Mouse (Mus musculus) MEL (cell line): ENCODE data around the gene Eapp.
"Not testable (repeated sequence)": the region's sequence is repeated elsewhere in the genome, so short reads cannot be mapped to it uniquely, and the experiment has no call there.

Source experiments
- E2F4 ChIP-seq: IDR thresholded peaks from 2 replicates; pipeline ENCODE4 v1.6.1; 2011; ENCODE audit warnings: low read depth, low read length, improper control_type of control experiment, borderline replicate concordance
- EP300 ChIP-seq, 2 experiments: IDR thresholded peaks; 2 replicates each; pipeline ENCODE4 v1.6.1; 2011; ENCODE audit warnings: improper control_type of control experiment in 2 of 2, low read length in 2 of 2, low read depth in 1 of 2, mild to moderate bottlenecking in 1 of 2
- MAFK ChIP-seq: IDR thresholded peaks from 2 replicates; pipeline ENCODE4 v1.6.1; 2011; ENCODE audit warnings: low read depth, mild to moderate bottlenecking, low read length, improper control_type of control experiment, borderline replicate concordance
- POLR2A ChIP-seq, 2 experiments: IDR thresholded peaks; 2 replicates each; pipeline ENCODE4 v1.6.1; 2011 to 2012; ENCODE audit warnings: low read length in 2 of 2, mild to moderate bottlenecking in 2 of 2, control low read depth in 1 of 2, improper control_type of control experiment in 1 of 2, low read depth in 1 of 2, moderate library complexity in 1 of 2; ENCODE audit not compliant: control insufficient read depth in 1 of 2, insufficient read depth in 1 of 2, poor library complexity in 1 of 2
- SIN3A ChIP-seq: IDR thresholded peaks from 2 replicates; pipeline ENCODE4 v1.6.1; 2012; ENCODE audit warnings: low read length, improper control_type of control experiment, inconsistent platforms
- TCF12 ChIP-seq: IDR thresholded peaks from 2 replicates; pipeline ENCODE4 v1.6.1; 2014; ENCODE audit warnings: low read depth, mild to moderate bottlenecking, inconsistent platforms, low read length, improper control_type of control experiment, moderate library complexity
- USF1 ChIP-seq: IDR thresholded peaks from 2 replicates; pipeline ENCODE4 v1.6.1; 2014; ENCODE audit warnings: low read depth, mild to moderate bottlenecking, inconsistent platforms, low read length, improper control_type of control experiment, moderate library complexity

DNA sequence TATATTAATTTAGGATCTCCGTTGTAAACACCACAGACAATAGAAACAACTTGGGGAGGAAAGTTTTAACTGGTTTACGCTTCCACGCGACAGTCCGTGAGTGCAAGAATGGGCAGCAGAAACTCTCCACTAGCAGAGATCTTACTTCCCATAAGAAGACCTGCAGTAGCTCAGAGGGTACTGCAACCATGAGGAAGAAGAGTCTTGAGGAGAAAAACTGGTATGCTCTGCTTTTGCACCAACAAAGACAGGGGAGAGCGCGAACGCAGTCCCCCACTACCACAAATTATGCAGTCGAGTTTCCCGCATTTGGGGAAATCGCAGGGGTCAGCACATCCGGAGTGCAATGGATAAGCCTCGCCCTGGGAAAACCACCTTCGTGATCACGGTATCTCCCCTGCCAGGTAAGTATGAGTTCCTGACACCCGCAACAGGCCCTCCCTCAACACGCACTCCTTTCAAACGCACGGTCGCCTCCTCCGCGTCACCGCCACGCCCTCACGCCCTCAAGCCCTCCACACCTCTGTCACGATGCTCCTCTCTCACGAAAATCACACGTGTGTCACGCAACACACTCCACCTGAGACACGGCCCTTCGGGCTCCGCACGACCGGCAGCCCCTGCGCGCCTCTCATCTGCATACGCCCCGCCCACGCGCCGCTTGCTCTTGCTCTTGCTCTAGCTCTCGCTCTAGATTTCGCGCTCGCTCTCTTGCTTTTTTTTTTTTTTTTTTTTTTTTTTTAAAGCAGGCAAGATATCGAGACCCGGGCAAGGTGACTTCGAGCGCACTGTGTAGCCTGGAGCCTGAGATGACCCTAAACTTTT is 38.8 kb upstream of the Eapp start:
- not testable (repeated sequence) for TF ChIP-seq E2F4; MAFK; POLR2A (IDR thresholded peaks at IDR 0.05; ENCODE audit: control insufficient read depth in 1 of 2, insufficient read depth in 1 of 2, low read depth in 1 of 2, low read length in 2 of 2, poor library complexity in 1 of 2); EP300 (IDR thresholded peaks at IDR 0.05; ENCODE audit: low read depth in 1 of 2, low read length in 2 of 2); USF1; SIN3A; TCF12
